Mouse (Mus musculus) forebrain, embryonic 10.5 days (tissue): ENCODE measurements around the gene Krtap1-3. TPM values are rescaled to one million over a fixed set of nuclear protein-coding genes. Genes with fewer than 3 reads are reported as not detected.

Experiments
- DNase-seq: peaks from one replicate; pipeline ENCODE4 v3.0.0-alpha.2; 2017; ENCODE audit warnings: low spot score; ENCODE audit errors: extremely low spot score
- H3K27ac ChIP-seq: fragments of 300-500 bp; sonication (generic); 2 replicates; pipeline ENCODE4 v1.5.1; 2016; ENCODE audit warnings: mild to moderate bottlenecking
- H3K27me3 ChIP-seq: fragments of 300-500 bp; sonication (generic); 2 replicates; pipeline ENCODE4 v1.6.1; 2016; ENCODE audit warnings: mild to moderate bottlenecking; ENCODE audit not compliant: poor library complexity, severe bottlenecking
- H3K36me3 ChIP-seq: fragments of 300-500 bp; sonication (generic); replicated peaks from 2 replicates; pipeline ENCODE4 v1.6.1; 2016; ENCODE audit warnings: mild to moderate bottlenecking, moderate library complexity
- H3K4me1 ChIP-seq: fragments of 300-500 bp; sonication (generic); 2 replicates; pipeline ENCODE4 v1.6.1; 2016
- H3K4me3 ChIP-seq: fragments of 300-500 bp; sonication (generic); 2 replicates; pipeline ENCODE4 v1.5.1; 2016; ENCODE audit warnings: mild to moderate bottlenecking, moderate library complexity
- H3K9me3 ChIP-seq: fragments of 300-500 bp; sonication (generic); 2 replicates; pipeline ENCODE4 v1.6.1; 2016; ENCODE audit warnings: mild to moderate bottlenecking, moderate library complexity
- WGBS: fragments of 180-500 bp; shearing (Covaris S2); methylation state at CpG from one replicate; pipeline ENCODE4 v1.1.7; 2016; 5-methylcytosine and 5-hydroxymethylcytosine counted together
- polyA plus RNA-seq: library from polyadenylated mRNA; unstranded; fragments of >200 nt; fragmentation: Nextera tagmentation; extraction: Ambion mirVana; gene quantifications from 2 replicates; pipeline ENCODE4 v1.2.1, GENCODE M21; 2016

The Krtap1-3 gene
- polyA plus RNA-seq, 1 experiment from 2014 or later: not detected

GRCm38 (mm10) chr11:99585096-99585495, 6.0 kb downstream of the Krtap1-3 start:
- no peak overlapping the region for H3K27ac ChIP-seq
- H3K27me3 ChIP-seq: no peaks in the 10 kb centered on the region; the same call in 1 of the 2 replicates
- no peaks in the 10 kb centered on the region for H3K4me1 ChIP-seq
- no peak overlapping the region for H3K4me3 ChIP-seq
- no peak for DNase-seq
- H3K36me3 ChIP-seq: no peaks in the 10 kb centered on the region
- no peaks in the 10 kb centered on the region for H3K9me3 ChIP-seq
- WGBS: 93% methylated on average over 7 of the region's 7 CpGs

GRCm38 (mm10) chr11:99583245-99583704, 7.9 kb downstream of the Krtap1-3 start, which contains the start of gene Krtap1-4:
TSS of gene Krtap1-4 (minus strand) at chr11:99583654.
- Histone ChIP-seq H3K27ac (no peak within 1 kb of the TSS), H3K4me3 (no peak within 1 kb of the TSS), H3K36me3 (no peaks in the 10 kb centered on the region), H3K4me1 (no peaks in the 10 kb centered on the region), H3K9me3 (no peaks in the 10 kb centered on the region), H3K27me3 (no peaks in the 10 kb centered on the region; the same call in 1 of the 2 replicates)
- no peak for DNase-seq
- WGBS: 97% methylated on average over 5 of the region's 5 CpGs

- H3K27ac ChIP-seq: no peak overlapping the region
- 93% methylated on average over 6 of the region's 6 CpGs for WGBS
- H3K36me3 ChIP-seq: no peaks in the 10 kb centered on the region
- no peaks in the 10 kb centered on the region; the same call in 1 of the 2 replicates for H3K27me3 ChIP-seq
- DNase-seq: no peak
- no peaks in the 10 kb centered on the region for H3K9me3 ChIP-seq
- no peak overlapping the region for H3K4me3 ChIP-seq
- no peaks in the 10 kb centered on the region for H3K4me1 ChIP-seq
Observed at GRCm38 (mm10) chr11:99581564-99581963, 9.6 kb downstream of the Krtap1-3 start.

GRCm38 (mm10) chr11:99581051-99581450, 10.1 kb downstream of the Krtap1-3 start:
- Histone ChIP-seq H3K4me1 (no peaks in the 10 kb centered on the region), H3K36me3 (no peaks in the 10 kb centered on the region), H3K27me3 (no peaks in the 10 kb centered on the region; the same call in 1 of the 2 replicates), H3K27ac (no peak overlapping the region), H3K4me3 (no peak overlapping the region), H3K9me3 (no peaks in the 10 kb centered on the region)
- DNase-seq: no peak
- 95% methylated on average over 5 of the region's 5 CpGs for WGBS

DNA sequence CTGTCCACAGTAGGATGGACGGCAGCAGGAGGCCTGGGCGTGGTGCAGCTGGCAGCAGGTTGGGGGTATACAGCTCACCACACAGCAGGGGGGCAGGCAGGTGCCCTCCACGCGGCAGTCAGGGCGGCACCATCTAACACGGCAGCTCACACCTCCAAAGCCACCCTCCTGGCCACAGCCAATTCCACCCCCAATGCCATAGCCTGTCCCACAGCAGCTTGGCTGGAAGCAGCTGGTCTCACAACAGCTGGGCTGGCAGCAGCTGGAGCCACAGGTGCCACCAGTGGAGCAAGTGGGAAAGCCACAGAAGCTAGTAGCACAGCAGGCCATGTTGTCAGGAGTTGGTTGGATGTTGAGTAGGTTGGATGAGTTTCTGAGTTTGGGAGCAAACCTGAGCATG, 10.5 kb downstream of the Krtap1-3 start, which contains the start of gene Krtap1-5:
TSS of gene Krtap1-5 (minus strand) at position 381 of the 400 bp plus-strand sequence.
- H3K27me3 ChIP-seq: no peaks in the 10 kb centered on the region; the same call in 1 of the 2 replicates
- no peaks in the 10 kb centered on the region for H3K36me3 ChIP-seq
- no peaks in the 10 kb centered on the region for H3K4me1 ChIP-seq
- no peaks in the 10 kb centered on the region for H3K9me3 ChIP-seq
- 92% methylated on average over 6 of the region's 6 CpGs for WGBS
- DNase-seq: no peak
- no peak within 1 kb of the TSS for H3K27ac ChIP-seq
- H3K4me3 ChIP-seq: no peak within 1 kb of the TSS

GRCm38 (mm10) chr11:99574106-99574505, 17.0 kb downstream of the Krtap1-3 start:
- Histone ChIP-seq H3K27ac (peak overlapping the region; percentile 62; the same call in 1 of the 2 replicates), H3K36me3 (no peaks in the 10 kb centered on the region), H3K4me1 (peaks cover 3% of the 10 kb centered on the region), H3K9me3 (no peaks in the 10 kb centered on the region), H3K4me3 (peak overlapping the region; percentile 33), H3K27me3 (no peaks in the 10 kb centered on the region)
- WGBS: 5% methylated on average over 7 of the region's 7 CpGs
- DNase-seq: peak; percentile 79

DNA sequence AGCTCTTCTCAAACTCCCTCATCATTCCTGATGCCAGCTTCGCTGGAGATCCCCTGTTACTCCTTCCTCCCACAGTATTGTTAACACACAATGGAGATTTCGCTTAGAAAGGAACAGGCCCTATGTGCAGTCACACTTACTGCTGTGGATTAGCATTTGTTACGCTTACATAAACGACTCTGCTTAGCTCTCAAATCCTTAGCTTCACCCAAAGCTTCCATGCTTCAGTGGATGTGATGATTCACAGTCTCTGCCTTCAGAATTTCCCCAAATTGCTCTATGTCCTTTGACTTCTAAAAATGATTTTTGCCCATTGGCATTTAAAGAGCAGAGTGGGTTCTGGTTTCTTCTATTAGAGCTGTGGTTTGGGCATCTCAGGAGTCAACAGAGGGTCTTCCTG, 18.0 kb downstream of the Krtap1-3 start:
- peaks cover 3% of the 10 kb centered on the region for H3K4me1 ChIP-seq
- DNase-seq: no peak
- H3K27ac ChIP-seq: no peak overlapping the region
- WGBS: 34% methylated on average over 4 of the region's 4 CpGs
- no peaks in the 10 kb centered on the region for H3K9me3 ChIP-seq
- no peaks in the 10 kb centered on the region for H3K27me3 ChIP-seq
- no peaks in the 10 kb centered on the region for H3K36me3 ChIP-seq
- H3K4me3 ChIP-seq: no peak overlapping the region

DNA sequence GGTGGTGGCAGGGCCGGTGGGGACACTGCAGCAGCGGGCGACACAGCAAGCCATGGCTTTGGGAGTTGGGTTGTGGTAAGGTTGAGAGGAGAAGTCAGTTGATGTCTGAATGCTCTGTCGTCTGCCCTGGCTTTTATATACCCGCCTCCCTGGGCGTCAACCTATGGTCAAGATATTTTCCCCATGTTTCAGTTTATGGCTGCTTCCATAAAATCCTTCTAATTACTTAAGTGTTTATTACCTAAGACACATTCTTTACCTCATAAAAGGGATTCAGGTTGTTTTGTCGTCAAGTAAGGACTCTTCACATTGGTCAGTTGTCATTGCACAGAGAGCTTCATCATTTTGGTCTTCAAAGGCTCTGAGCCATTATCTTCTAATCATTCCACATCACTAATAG, 24.6 kb downstream of the Krtap1-3 start, which contains the start of gene Krtap3-1:
TSS of gene Krtap3-1 (minus strand) at position 101 of the 400 bp plus-strand sequence.
- DNase-seq: no peak
- Histone ChIP-seq H3K4me3 (no peak within 1 kb of the TSS), H3K36me3 (no peaks in the 10 kb centered on the region), H3K9me3 (no peaks in the 10 kb centered on the region), H3K27ac (no peak within 1 kb of the TSS), H3K27me3 (no peaks in the 10 kb centered on the region), H3K4me1 (no peaks in the 10 kb centered on the region)
- WGBS: 95% methylated on average over 7 of the region's 7 CpGs

DNA sequence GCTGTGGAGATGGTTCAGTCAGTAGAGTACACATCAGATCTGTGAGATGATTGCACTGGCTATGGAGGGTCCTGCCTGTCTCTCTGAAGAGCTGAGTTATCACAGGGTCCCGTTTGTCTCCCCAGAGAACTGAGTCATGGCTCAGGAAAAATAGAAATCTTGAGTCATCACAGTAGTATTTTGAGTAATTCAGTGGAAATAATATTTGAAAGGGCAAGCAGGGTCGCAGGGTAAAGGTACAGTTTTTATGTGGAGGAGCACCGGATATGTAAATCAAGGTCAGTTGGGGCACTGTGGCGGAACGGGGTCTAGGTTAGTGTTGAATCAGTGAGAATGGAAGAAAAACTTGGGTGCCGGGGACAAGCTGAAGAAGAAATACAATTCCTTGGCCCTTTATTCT, 28.6 kb downstream of the Krtap1-3 start:
- DNase-seq: no peak
- no peaks in the 10 kb centered on the region for H3K4me1 ChIP-seq
- 91% methylated on average over 6 of the region's 6 CpGs for WGBS
- no peaks in the 10 kb centered on the region for H3K9me3 ChIP-seq
- no peak overlapping the region for H3K27ac ChIP-seq
- H3K27me3 ChIP-seq: no peaks in the 10 kb centered on the region
- H3K36me3 ChIP-seq: no peaks in the 10 kb centered on the region
- no peak overlapping the region for H3K4me3 ChIP-seq

GRCm38 (mm10) chr11:99559366-99559765, 31.8 kb downstream of the Krtap1-3 start, which contains the start of gene Gm11939:
TSS of gene Gm11939 (minus strand) at chr11:99559466.
- no peaks in the 10 kb centered on the region for H3K27me3 ChIP-seq
- no peak within 1 kb of the TSS for H3K4me3 ChIP-seq
- WGBS: 85% methylated on average over 9 of the region's 9 CpGs
- no peak within 1 kb of the TSS for H3K27ac ChIP-seq
- no peaks in the 10 kb centered on the region for H3K4me1 ChIP-seq
- H3K36me3 ChIP-seq: no peaks in the 10 kb centered on the region
- no peak for DNase-seq
- no peaks in the 10 kb centered on the region for H3K9me3 ChIP-seq

GRCm38 (mm10) chr11:99557976-99558745, 33.0 kb downstream of the Krtap1-3 start:
- Histone ChIP-seq H3K27me3 (no peaks in the 10 kb centered on the region), H3K4me3 (no peak overlapping the region), H3K36me3 (no peaks in the 10 kb centered on the region), H3K9me3 (no peaks in the 10 kb centered on the region), H3K4me1 (no peaks in the 10 kb centered on the region), H3K27ac (no peak overlapping the region)
- DNase-seq: no peak
- 91% methylated on average over 3 of the region's 3 CpGs for WGBS

- no peak for DNase-seq
- 96% methylated on average over 2 of the region's 2 CpGs for WGBS
- H3K36me3 ChIP-seq: no peaks in the 10 kb centered on the region
- no peak within 1 kb of the TSS for H3K4me3 ChIP-seq
- H3K9me3 ChIP-seq: no peaks in the 10 kb centered on the region
- no peaks in the 10 kb centered on the region for H3K4me1 ChIP-seq
- no peak within 1 kb of the TSS for H3K27ac ChIP-seq
- no peaks in the 10 kb centered on the region; the same call in 1 of the 2 replicates for H3K27me3 ChIP-seq
Observed at GRCm38 (mm10) chr11:99556753-99557152, 34.4 kb downstream of the Krtap1-3 start, which contains the start of gene Krtap3-2. TSS of gene Krtap3-2 (minus strand) at chr11:99556853.

- Histone ChIP-seq H3K9me3 (no peaks in the 10 kb centered on the region), H3K4me1 (no peaks in the 10 kb centered on the region), H3K27ac (no peak overlapping the region), H3K4me3 (no peak overlapping the region), H3K27me3 (no peaks in the 10 kb centered on the region; the same call in 1 of the 2 replicates), H3K36me3 (no peaks in the 10 kb centered on the region)
- no peak for DNase-seq
- WGBS: 93% methylated on average over 2 of the region's 2 CpGs
Observed at GRCm38 (mm10) chr11:99556195-99556594, 34.9 kb downstream of the Krtap1-3 start.
